Mouse (Mus musculus): ENCODE measurements around the gene Tuba4a. TPM values are rescaled to one million over a fixed set of nuclear protein-coding genes. Genes with fewer than 3 reads are reported as not detected.
"Not testable (repeated sequence)": the region's sequence is repeated elsewhere in the genome, so short reads cannot be mapped to it uniquely, and the experiment has no call there.

Tuba4a gene
- polyA plus RNA-seq, 1 experiment from 2014 or later: 50.5 TPM

DNA sequence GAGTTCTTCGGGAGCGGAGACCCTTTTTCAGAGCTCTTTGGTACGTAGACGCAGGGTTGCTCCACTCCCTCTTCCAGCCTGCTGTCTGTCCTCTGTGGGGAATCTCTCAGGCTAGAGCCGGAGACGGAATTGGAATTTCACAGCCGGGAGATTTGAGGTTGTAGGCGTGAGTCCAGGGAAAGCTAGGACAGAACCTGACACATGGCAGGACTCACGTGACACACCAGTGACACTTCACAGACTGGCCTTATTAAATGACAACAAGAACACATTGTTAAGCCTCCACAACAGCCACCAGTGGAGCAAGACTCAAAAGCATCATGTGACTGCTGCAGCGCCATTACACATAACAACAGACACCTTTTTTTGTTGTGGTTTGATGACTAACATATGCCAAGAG is 19.9 kb upstream of the Tuba4a start:
- Histone ChIP-seq H3K4me2 (replicated peaks; ENCODE audit: low read depth, low read length) (no peak overlapping the region), H3K9me3 (ENCODE audit: low read length) (no peaks in the 10 kb centered on the region), H3K9ac (replicated peaks; ENCODE audit: low read depth) (no peak overlapping the region), H3K4me1 (ENCODE audit: insufficient read depth, low read depth, low read length) (peaks cover 6% of the 10 kb centered on the region; the same call in 1 of the 2 replicates), H3K27ac (ENCODE audit: low read length) (no peak overlapping the region), H3K27me3 (replicated peaks; ENCODE audit: insufficient read depth, low read length) (no peaks in the 10 kb centered on the region), H3K4me3 (ENCODE audit: low read depth, low read length) (no peak overlapping the region), H3K36me3 (ENCODE audit: insufficient read depth, low read length) (no peaks in the 10 kb centered on the region)
- ATAC-seq (no peak), DNase-seq (ENCODE audit: low spot score) (peak; percentile 48)
- TF ChIP-seq EP300 (IDR thresholded peaks at IDR 0.05): no peak
- no peak for TF ChIP-seq CTCF (IDR thresholded peaks at IDR 0.05)
- 83% methylated on average over 10 of the region's 10 CpGs for WGBS

- no peak for TF ChIP-seq CTCF (IDR thresholded peaks at IDR 0.05)
- 0 out of 2 replicates have a peak, but pooled peaks have one; percentile 15 for TF ChIP-seq EP300 (IDR thresholded peaks at IDR 0.05)
- Histone ChIP-seq H3K27me3 (replicated peaks; ENCODE audit: insufficient read depth, low read length) (no peaks in the 10 kb centered on the region), H3K9me3 (ENCODE audit: low read length) (no peaks in the 10 kb centered on the region), H3K9ac (replicated peaks; ENCODE audit: low read depth) (peak within 1 kb of the TSS; percentile 66), H3K27ac (ENCODE audit: low read length) (peak within 1 kb of the TSS; percentile 94), H3K36me3 (ENCODE audit: insufficient read depth, low read length) (no peaks in the 10 kb centered on the region), H3K4me1 (ENCODE audit: insufficient read depth, low read depth, low read length) (peaks cover 6% of the 10 kb centered on the region; the same call in 1 of the 2 replicates), H3K4me3 (ENCODE audit: low read depth, low read length) (peak within 1 kb of the TSS; percentile 62), H3K4me2 (replicated peaks; ENCODE audit: low read depth, low read length) (peak within 1 kb of the TSS; percentile 96)
- WGBS: under 1% methylated on average over 47 of the region's 64 CpGs
- ATAC-seq (peak; percentile 96), DNase-seq (ENCODE audit: low spot score) (peak; percentile 95)
Measured at GRCm38 (mm10) chr1:75236117-75237050, 16.7 kb upstream of the Tuba4a start, which contains the start of gene Dnajb2. TSS of gene Dnajb2 (plus strand) at chr1:75236406.

DNA sequence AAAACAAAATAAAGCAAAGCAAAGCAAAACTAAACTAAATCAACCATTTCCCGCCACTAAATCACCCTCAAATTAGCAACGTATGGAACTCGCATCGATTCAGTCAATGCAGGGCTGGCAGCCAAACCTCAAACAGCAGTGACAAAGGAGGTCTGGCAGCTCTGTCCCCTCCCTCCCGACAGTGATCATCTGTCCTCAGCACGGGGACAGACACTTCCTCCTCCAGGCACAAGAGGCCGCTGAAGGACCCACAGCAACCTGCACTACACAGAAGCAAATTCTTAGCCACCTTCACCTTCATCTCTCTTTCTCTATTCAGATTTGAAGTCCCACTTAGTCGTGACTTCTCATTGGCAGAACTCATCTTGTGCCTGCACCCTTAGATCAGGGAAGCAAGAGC is 14.9 kb upstream of the Tuba4a start:
- Histone ChIP-seq H3K27me3 (replicated peaks; ENCODE audit: insufficient read depth, low read length) (no peaks in the 10 kb centered on the region), H3K4me3 (ENCODE audit: low read depth, low read length) (no peak overlapping the region), H3K36me3 (ENCODE audit: insufficient read depth, low read length) (no peaks in the 10 kb centered on the region), H3K9ac (replicated peaks; ENCODE audit: low read depth) (no peak overlapping the region), H3K27ac (ENCODE audit: low read length) (no peak overlapping the region), H3K9me3 (ENCODE audit: low read length) (no peaks in the 10 kb centered on the region), H3K4me1 (ENCODE audit: insufficient read depth, low read depth, low read length) (peaks cover 6% of the 10 kb centered on the region; the same call in 1 of the 2 replicates), H3K4me2 (replicated peaks; ENCODE audit: low read depth, low read length) (no peak overlapping the region)
- DNase-seq (ENCODE audit: low spot score) (peak; percentile 84), ATAC-seq (peak; percentile 24; the same call in 1 of the 2 replicates)
- TF ChIP-seq CTCF (IDR thresholded peaks at IDR 0.05) (peak; percentile 83), EP300 (IDR thresholded peaks at IDR 0.05) (no peak)
- 0% methylated on average over 8 of the region's 8 CpGs for WGBS

DNA sequence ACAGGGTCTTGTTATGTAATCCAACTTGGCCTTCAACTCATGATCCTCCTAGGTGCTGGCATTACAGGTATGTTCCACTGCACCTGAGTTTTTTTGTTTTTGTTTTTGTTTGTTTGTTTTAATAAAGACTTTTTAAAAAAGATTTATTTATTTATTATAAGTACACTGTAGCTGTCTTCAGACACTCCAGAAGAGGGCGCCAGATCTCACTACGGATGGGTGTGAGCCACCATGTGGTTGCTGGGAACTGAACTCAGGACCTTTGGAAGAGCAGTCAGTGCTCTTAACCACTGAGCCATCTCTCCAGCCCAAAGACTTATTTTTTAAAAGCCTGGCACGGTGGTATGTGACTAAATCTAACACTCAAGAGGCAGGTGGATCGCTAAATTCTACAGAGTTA is 12.8 kb upstream of the Tuba4a start:
- H3K36me3 ChIP-seq (ENCODE audit: insufficient read depth, low read length); H3K4me2 ChIP-seq (replicated peaks; ENCODE audit: low read depth, low read length); ATAC-seq; H3K27ac ChIP-seq (ENCODE audit: low read length); DNase-seq (ENCODE audit: low spot score); H3K9ac ChIP-seq (replicated peaks; ENCODE audit: low read depth); H3K9me3 ChIP-seq (ENCODE audit: low read length); H3K4me3 ChIP-seq (ENCODE audit: low read depth, low read length); H3K4me1 ChIP-seq (ENCODE audit: insufficient read depth, low read depth, low read length); H3K27me3 ChIP-seq (replicated peaks; ENCODE audit: insufficient read depth, low read length): not testable (repeated sequence)
- WGBS: 62% methylated on average over 4 of the region's 4 CpGs

- no peak within 1 kb of the TSS for H3K9ac ChIP-seq (replicated peaks; ENCODE audit: low read depth)
- H3K27me3 ChIP-seq (replicated peaks; ENCODE audit: insufficient read depth, low read length): no peaks in the 10 kb centered on the region
- 68% methylated on average over 5 of the region's 5 CpGs for WGBS
- no peaks in the 10 kb centered on the region for H3K4me1 ChIP-seq (ENCODE audit: insufficient read depth, low read depth, low read length)
- H3K4me2 ChIP-seq (replicated peaks; ENCODE audit: low read depth, low read length): no peak within 1 kb of the TSS
- DNase-seq (ENCODE audit: low spot score) (no peak), ATAC-seq (no peak)
- H3K36me3 ChIP-seq (ENCODE audit: insufficient read depth, low read length): no peaks in the 10 kb centered on the region
- H3K9me3 ChIP-seq (ENCODE audit: low read length): no peaks in the 10 kb centered on the region
- no peak within 1 kb of the TSS for H3K4me3 ChIP-seq (ENCODE audit: low read depth, low read length)
- TF ChIP-seq CTCF (IDR thresholded peaks at IDR 0.05) (no peak), EP300 (IDR thresholded peaks at IDR 0.05) (no peak)
- no peak within 1 kb of the TSS for H3K27ac ChIP-seq (ENCODE audit: low read length)
Measured at GRCm38 (mm10) chr1:75231664-75232152, 12.0 kb upstream of the Tuba4a start, which contains the start of gene A630095N17Rik. TSS of gene A630095N17Rik (minus strand) at chr1:75232102.

DNA sequence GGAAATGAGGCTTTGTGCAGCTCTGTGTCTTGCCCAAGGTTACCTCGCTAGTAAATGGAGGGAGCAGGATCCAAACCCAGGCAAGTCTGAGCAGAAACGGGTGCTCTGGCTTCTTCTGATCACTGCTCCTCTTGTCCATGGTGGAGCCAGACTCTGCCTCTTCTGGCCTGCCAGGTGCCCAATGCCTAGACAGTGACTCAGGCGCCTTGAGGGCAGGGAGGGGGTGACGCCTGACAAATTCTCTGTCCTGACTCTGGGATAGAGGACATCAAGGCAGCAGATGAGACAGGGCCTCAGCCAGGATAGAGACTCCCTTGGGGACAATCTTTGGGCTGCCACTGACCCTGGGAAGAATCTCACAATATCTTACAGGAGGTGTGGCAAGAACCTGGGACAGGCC is 11.6 kb upstream of the Tuba4a start:
- no peaks in the 10 kb centered on the region for H3K9me3 ChIP-seq (ENCODE audit: low read length)
- TF ChIP-seq EP300 (IDR thresholded peaks at IDR 0.05): no peak
- TF ChIP-seq CTCF (IDR thresholded peaks at IDR 0.05): no peak
- H3K36me3 ChIP-seq (ENCODE audit: insufficient read depth, low read length): no peaks in the 10 kb centered on the region
- H3K4me2 ChIP-seq (replicated peaks; ENCODE audit: low read depth, low read length): no peak overlapping the region
- H3K4me3 ChIP-seq (ENCODE audit: low read depth, low read length): no peak overlapping the region
- H3K27ac ChIP-seq (ENCODE audit: low read length): no peak overlapping the region
- ATAC-seq (no peak), DNase-seq (ENCODE audit: low spot score) (no peak)
- no peaks in the 10 kb centered on the region for H3K4me1 ChIP-seq (ENCODE audit: insufficient read depth, low read depth, low read length)
- 57% methylated on average over 4 of the region's 4 CpGs for WGBS
- H3K27me3 ChIP-seq (replicated peaks; ENCODE audit: insufficient read depth, low read length): no peaks in the 10 kb centered on the region
- H3K9ac ChIP-seq (replicated peaks; ENCODE audit: low read depth): no peak overlapping the region

Data from lung, postnatal 0 days (tissue).